Mouse (Mus musculus) hindbrain, postnatal 0 days (tissue): ENCODE data around the gene Psmb2. TPM values are rescaled to one million over a fixed set of nuclear protein-coding genes. Genes with fewer than 3 reads are reported as not detected.

Source experiments
- ATAC-seq: fragments of 200-750 bp; cut with Nextera tagmentation; 2 replicates; pipeline ENCODE4 v1.8.0; 2017; ENCODE audit warnings: mild to moderate bottlenecking, moderate TSS enrichment, moderate library complexity
- DNase-seq: peaks from one replicate; pipeline ENCODE4 v3.0.0-alpha.2; 2015; ENCODE audit warnings: low spot score
- H3K27ac ChIP-seq: fragments of 300-500 bp; sonication (generic); 2 replicates; pipeline ENCODE4 v1.5.1; 2014; ENCODE audit warnings: mild to moderate bottlenecking
- H3K27me3 ChIP-seq: fragments of 300-500 bp; sonication (generic); 2 replicates; pipeline ENCODE4 v1.6.1; 2014; ENCODE audit warnings: low read length, mixed read lengths; ENCODE audit not compliant: insufficient read depth
- H3K36me3 ChIP-seq: fragments of 300-500 bp; sonication (generic); 2 replicates; pipeline ENCODE4 v1.6.1; 2014; ENCODE audit warnings: low read length, mixed read lengths; ENCODE audit not compliant: insufficient read depth
- H3K4me1 ChIP-seq: fragments of 300-500 bp; sonication (generic); 2 replicates; pipeline ENCODE4 v1.6.1; 2014; ENCODE audit warnings: antibody characterized with exemption, low read length, mixed read lengths; ENCODE audit not compliant: insufficient read depth
- H3K4me2 ChIP-seq: fragments of 300-500 bp; sonication (generic); 2 replicates; pipeline ENCODE4 v1.6.1; 2014; ENCODE audit warnings: low read depth, mild to moderate bottlenecking, low read length, moderate library complexity, mixed read lengths
- H3K4me3 ChIP-seq: fragments of 300-500 bp; sonication (generic); 2 replicates; pipeline ENCODE4 v1.5.1; 2014; ENCODE audit warnings: low read length
- H3K9ac ChIP-seq: fragments of 300-500 bp; sonication (generic); replicated peaks from 2 replicates; pipeline ENCODE4 v1.6.1; 2014; ENCODE audit warnings: mild to moderate bottlenecking, low read length, moderate library complexity, mixed read lengths
- H3K9me3 ChIP-seq: fragments of 300-500 bp; sonication (generic); 2 replicates; pipeline ENCODE4 v1.6.1; 2016; ENCODE audit warnings: low read length, mixed read lengths
- CTCF ChIP-seq: IDR thresholded peaks from 2 replicates; pipeline ENCODE4 v1.5.1; 2016; ENCODE audit warnings: antibody characterized with exemption, control low read depth, low read depth
- WGBS: fragments of 180-500 bp; shearing (Covaris S2); extraction: QIAGEN DNeasy Blood & Tissue Kit; methylation state at CpG from one replicate; pipeline ENCODE4 v1.1.7; 2014; 5-methylcytosine and 5-hydroxymethylcytosine counted together
- polyA plus RNA-seq: library from polyadenylated mRNA; unstranded; fragments of >200 nt; fragmentation: Nextera tagmentation; extraction: Ambion mirVana; gene quantifications from 2 replicates; pipeline ENCODE4 v1.2.1, GENCODE M21; 2015
- total RNA-seq: library from RNA; depleted of rRNA; stranded (reverse); fragments of >200 nt; gene quantifications from 2 replicates; pipeline ENCODE4 v1.2.3, GENCODE M21; 2014

Psmb2 gene
- total and polyA plus RNA-seq, 2 experiments from 2014 or later = 164 to 473 TPM

DNA sequence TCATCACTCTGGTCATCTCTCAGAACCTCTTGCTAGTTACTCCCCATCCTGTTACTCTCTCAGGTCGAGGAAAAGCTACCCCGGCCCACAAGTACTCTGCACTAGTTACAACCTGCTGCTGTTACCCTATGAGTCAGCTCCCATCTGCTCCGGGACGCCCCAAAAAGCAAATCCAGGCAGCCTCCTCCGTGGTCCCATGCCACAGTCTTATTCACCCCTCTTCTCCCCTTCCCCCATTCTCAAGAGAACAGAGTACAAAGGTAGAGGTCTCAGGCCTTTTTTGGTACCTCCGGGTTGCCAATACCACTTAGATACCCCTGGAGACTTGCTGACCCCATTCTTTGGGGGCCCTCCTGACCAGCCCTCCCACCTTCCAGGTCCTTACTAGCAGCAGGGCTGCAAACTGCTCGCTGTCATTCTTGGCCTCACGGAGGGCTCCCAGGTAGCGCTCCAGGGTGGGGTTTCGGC lies 74.2 kb downstream of the Psmb2 start:
- H3K27me3 ChIP-seq = no peaks in the 10 kb centered on the region
- DNase-seq (no peak), ATAC-seq (no peak)
- H3K9me3 ChIP-seq = no peaks in the 10 kb centered on the region
- TF ChIP-seq CTCF = no peak
- WGBS = 48% methylated on average over 10 of the region's 10 CpGs
- peak overlapping the region; percentile 92 for H3K4me3 ChIP-seq
- peaks cover 32% of the 10 kb centered on the region for H3K4me1 ChIP-seq
- H3K36me3 ChIP-seq = 0 out of 2 replicates have a peak, but pooled peaks cover 8% of the 10 kb centered on the region
- H3K27ac ChIP-seq = no peak overlapping the region
- peak overlapping the region; percentile 75 for H3K4me2 ChIP-seq
- peak overlapping the region; percentile 91 for H3K9ac ChIP-seq

DNA sequence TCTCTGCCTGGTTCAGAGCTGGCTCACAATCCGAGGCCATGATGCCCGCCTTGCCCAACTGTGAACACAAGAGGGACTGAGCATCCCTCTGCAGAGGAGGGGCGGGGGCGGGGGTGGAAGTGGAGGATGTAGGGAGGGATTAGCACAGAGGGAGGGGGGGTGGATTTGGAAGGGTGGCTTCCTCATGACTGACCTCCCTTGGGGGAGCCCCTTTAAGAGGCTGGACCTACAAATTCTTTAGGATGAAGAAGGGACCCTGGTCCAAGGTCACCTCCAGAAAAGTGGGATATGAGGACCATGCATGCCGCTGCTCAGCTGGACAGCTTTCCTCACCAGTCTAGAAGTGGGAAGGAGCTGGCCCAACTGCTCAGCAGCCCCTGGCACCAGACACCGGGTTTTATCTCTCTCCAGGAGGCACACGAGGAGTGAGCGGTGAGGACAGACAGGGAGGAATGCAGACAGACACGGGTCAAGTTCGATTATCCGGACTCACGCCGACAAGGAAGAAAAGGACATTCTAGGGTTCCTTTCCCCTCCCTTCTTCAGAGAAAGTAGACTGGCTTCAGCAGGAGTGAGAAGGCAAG lies 74.7 kb downstream of the Psmb2 start:
- 4% methylated on average over 13 of the region's 13 CpGs for WGBS
- DNase-seq (peak; percentile 56), ATAC-seq (no peak)
- H3K36me3 ChIP-seq = 0 out of 2 replicates have a peak, but pooled peaks cover 3% of the 10 kb centered on the region
- H3K4me2 ChIP-seq = peak overlapping the region; percentile 75
- peak overlapping the region; percentile 87; the same call in 1 of the 2 replicates for H3K27ac ChIP-seq
- TF ChIP-seq CTCF = peak; percentile 28; the same call in 1 of the 2 replicates
- peaks cover 32% of the 10 kb centered on the region for H3K4me1 ChIP-seq
- no peaks in the 10 kb centered on the region for H3K9me3 ChIP-seq
- peak overlapping the region; percentile 91 for H3K9ac ChIP-seq
- no peaks in the 10 kb centered on the region for H3K27me3 ChIP-seq
- H3K4me3 ChIP-seq = peak overlapping the region; percentile 92

DNA sequence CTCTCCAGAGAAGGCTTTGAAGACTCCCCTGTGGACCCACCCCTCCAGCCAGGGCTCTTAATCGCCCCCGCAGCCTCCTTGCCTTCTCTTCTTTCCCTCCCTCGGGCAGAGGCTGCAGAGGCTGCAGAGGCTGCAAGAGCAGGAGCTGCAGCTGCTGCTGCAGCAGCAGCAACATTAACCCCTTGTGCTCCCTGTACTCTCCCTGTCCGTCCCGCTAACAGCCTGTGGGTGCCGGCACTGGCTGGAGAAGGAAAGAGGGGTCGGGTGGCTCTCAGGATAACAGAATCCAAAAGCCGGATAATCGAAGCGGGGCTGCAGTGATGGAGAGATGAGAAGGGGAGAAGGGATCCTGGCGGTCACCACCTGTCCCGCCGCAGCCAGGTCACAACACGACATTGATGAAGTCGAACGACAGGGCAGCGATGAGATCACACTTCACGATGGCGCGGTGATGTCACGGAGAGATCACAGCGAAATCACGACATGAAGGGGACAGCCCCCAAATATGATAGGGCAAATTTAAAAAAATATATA lies 75.2 kb downstream of the Psmb2 start:
- H3K4me1 ChIP-seq = peaks cover 32% of the 10 kb centered on the region

DNA sequence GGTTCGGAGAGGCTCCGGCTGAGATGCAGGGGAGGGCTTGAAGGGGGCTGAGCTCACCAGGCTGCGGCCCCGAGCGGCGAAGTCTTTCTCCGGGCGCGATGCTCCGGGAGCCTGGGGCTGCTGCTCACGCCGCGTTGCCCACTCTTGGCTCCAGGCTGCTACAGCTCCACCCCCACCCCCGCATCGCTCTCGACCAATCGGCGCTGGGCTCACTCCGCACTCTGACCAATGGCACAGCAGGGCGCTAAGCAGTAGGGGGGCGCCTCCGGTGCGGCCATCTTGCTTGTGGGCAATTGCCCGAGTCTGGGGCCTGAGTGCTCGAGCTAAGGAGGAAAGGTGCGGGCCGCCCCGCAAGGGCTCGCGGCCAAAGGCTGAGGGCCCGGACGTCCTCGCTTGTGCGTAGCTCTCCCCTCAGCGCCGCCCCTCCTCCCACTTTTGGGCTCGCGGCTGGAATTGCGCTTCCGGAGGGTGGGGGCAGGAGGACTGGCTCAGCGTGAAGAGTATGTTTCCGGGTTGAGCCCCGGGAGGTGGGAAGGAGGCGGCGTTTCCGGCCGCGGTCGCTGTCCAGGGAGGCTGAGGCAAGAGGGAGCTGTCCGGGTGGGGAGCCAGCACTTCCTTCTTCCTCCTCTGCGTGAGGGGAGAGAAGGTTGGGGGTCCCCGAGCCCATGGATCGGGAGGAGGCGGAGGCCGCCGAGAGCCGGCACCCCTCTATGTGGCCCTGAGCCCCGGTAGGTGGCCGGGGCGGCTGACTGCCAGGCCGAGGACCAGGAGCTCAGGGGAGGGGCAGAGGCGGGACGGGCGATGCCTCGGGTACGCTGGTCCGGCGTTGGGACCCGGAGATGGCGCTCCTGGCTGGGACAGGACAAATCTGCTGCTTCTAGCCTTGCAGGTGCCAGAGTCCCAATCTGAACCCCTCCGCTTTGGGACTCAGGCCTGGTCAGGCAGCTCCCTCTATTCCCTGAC lies 76.1 kb downstream of the Psmb2 start, which contains the start of the genes Ncdn and AU040320:
Gene Ncdn, minus strand, starts transcription at position 171 of the 963 bp plus-strand sequence.
Gene AU040320, plus strand, starts transcription at position 277 of the 963 bp plus-strand sequence.
- Histone ChIP-seq H3K9ac (peak within 1 kb of the TSS; percentile 91), H3K4me3 (peak within 1 kb of the TSS; percentile 92), H3K36me3 (no peaks in the 10 kb centered on the region), H3K27me3 (no peaks in the 10 kb centered on the region), H3K4me1 (peaks cover 32% of the 10 kb centered on the region), H3K4me2 (peak within 1 kb of the TSS; percentile 75), H3K9me3 (no peaks in the 10 kb centered on the region), H3K27ac (peak within 1 kb of the TSS; percentile 87)
- peak; percentile 1; the same call in 1 of the 2 replicates for TF ChIP-seq CTCF
- DNase-seq (peak; percentile 98), ATAC-seq (peak; percentile 96)
- under 1% methylated on average over 70 of the region's 71 CpGs for WGBS

More for the DNA sequence above, 75.2 kb downstream of the Psmb2 start:
- TF ChIP-seq CTCF = no peak
- no peaks in the 10 kb centered on the region for H3K27me3 ChIP-seq
- WGBS = under 1% methylated on average over 23 of the region's 23 CpGs
- H3K9ac ChIP-seq = peak overlapping the region; percentile 91
- peak overlapping the region; percentile 92 for H3K4me3 ChIP-seq
- H3K27ac ChIP-seq = peak overlapping the region; percentile 87
- peak overlapping the region; percentile 75 for H3K4me2 ChIP-seq
- no peaks in the 10 kb centered on the region for H3K9me3 ChIP-seq
- no peaks in the 10 kb centered on the region for H3K36me3 ChIP-seq
- DNase-seq (peak; percentile 70), ATAC-seq (no peak; the same call in 1 of the 2 replicates)

DNA sequence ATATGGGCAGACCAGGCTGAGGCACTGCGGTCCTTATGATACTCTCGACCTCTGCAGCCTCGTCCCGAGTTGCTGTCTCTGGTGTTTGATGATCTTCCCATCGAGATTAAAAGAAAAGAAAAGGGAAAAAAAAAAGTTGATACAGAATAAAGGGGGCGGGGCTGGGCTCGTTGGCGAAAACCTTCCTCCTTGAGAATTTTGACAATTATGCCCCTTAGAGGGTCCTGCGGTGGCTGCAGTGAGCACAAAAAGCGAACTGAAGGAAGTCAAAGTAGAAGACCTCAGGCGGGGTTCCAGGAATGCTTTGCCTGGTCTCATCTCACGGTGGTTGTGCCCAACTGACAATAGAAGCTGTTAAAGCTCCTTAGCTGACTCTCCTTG lies 76.8 kb downstream of the Psmb2 start:
- H3K4me3 ChIP-seq = peak overlapping the region; percentile 92
- H3K36me3 ChIP-seq = no peaks in the 10 kb centered on the region
- ATAC-seq = no peak
- DNase-seq = no peak
- H3K4me2 ChIP-seq = peak overlapping the region; percentile 75
- H3K9me3 ChIP-seq = no peaks in the 10 kb centered on the region
- peak overlapping the region; percentile 87 for H3K27ac ChIP-seq
- H3K4me1 ChIP-seq = peaks cover 31% of the 10 kb centered on the region
- H3K9ac ChIP-seq = peak overlapping the region; percentile 91
- TF ChIP-seq CTCF = no peak
- under 1% methylated on average over 12 of the region's 12 CpGs for WGBS
- H3K27me3 ChIP-seq = no peaks in the 10 kb centered on the region

DNA sequence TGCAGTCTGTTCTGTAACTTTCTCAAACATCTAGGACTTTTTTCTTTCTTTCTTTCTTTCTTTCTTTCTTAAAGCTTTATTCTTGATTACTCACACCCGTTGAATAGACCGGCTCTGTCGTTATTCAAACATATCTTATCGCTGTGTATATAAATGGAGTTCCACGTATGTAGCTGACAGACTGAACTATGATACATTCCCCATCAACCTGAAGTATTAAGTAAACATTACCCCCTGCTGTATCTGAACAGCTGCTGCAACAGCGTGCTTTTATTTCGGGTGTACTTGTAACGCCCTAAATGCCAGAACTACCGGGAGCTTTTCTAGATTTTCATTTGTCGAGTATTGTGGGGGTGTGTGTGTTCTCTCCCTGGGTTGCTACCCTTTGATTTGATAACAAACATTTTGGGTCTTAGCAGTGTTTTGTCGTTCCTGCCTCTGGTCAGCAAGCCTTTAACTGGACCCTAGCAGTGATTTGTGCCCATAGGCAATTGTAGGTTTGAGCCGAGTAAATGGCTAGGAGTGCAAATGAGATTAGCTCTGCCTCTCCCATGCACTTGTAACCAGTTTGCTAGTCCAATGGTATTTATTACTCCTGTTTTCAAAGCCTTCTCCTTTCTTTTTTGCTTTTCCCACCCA lies 77.4 kb downstream of the Psmb2 start:
- H3K27ac ChIP-seq = no peak overlapping the region
- H3K9me3 ChIP-seq = no peaks in the 10 kb centered on the region
- ATAC-seq (no peak), DNase-seq (no peak)
- peak overlapping the region; percentile 75 for H3K4me2 ChIP-seq
- no peak for TF ChIP-seq CTCF
- 0 out of 2 replicates have a peak, but pooled peaks cover 4% of the 10 kb centered on the region for H3K36me3 ChIP-seq
- no peaks in the 10 kb centered on the region for H3K27me3 ChIP-seq
- peaks cover 24% of the 10 kb centered on the region for H3K4me1 ChIP-seq
- peak overlapping the region; percentile 92 for H3K4me3 ChIP-seq
- no peak overlapping the region; the same call in 1 of the 2 replicates for H3K9ac ChIP-seq
- 45% methylated on average over 12 of the region's 12 CpGs for WGBS
